Mouse (Mus musculus) lung, embryonic 14.5 days (tissue): ENCODE results near the gene Msx1. TPM values are rescaled to one million over a fixed set of nuclear protein-coding genes. Genes with fewer than 3 reads are reported as not detected.

ENCODE experiments used
- ATAC-seq: fragments of 200-750 bp; cut with Nextera tagmentation; 2 replicates; pipeline ENCODE4 v1.8.0; 2017; ENCODE audit warnings: mild to moderate bottlenecking, moderate TSS enrichment, moderate library complexity; ENCODE audit not compliant: insufficient read depth
- DNase-seq: peaks from one replicate; pipeline ENCODE4 v3.0.0-alpha.2; 2015
- H3K27ac ChIP-seq: fragments of 300-500 bp; sonication (generic); 2 replicates; pipeline ENCODE4 v1.5.1; 2014; ENCODE audit warnings: low read depth, mild to moderate bottlenecking, moderate library complexity
- H3K27me3 ChIP-seq: fragments of 300-500 bp; sonication (generic); 2 replicates; pipeline ENCODE4 v1.6.1; 2014; ENCODE audit warnings: low read length, control low read depth; ENCODE audit not compliant: insufficient read depth
- H3K36me3 ChIP-seq: fragments of 300-500 bp; sonication (generic); 2 replicates; pipeline ENCODE4 v1.6.1; 2014; ENCODE audit warnings: control low read depth; ENCODE audit not compliant: insufficient read depth
- H3K4me1 ChIP-seq: fragments of 300-500 bp; sonication (generic); 2 replicates; pipeline ENCODE4 v1.6.1; 2014; ENCODE audit warnings: antibody characterized with exemption, control low read depth; ENCODE audit not compliant: insufficient read depth
- H3K4me2 ChIP-seq: fragments of 300-500 bp; sonication (generic); 2 replicates; pipeline ENCODE4 v1.6.1; 2014; ENCODE audit warnings: mild to moderate bottlenecking
- H3K4me3 ChIP-seq: fragments of 300-500 bp; sonication (generic); 2 replicates; pipeline ENCODE4 v1.5.1; 2014; ENCODE audit warnings: low read depth, low read length
- H3K9ac ChIP-seq: fragments of 300-500 bp; sonication (generic); 2 replicates; pipeline ENCODE4 v1.6.1; 2014
- H3K9me3 ChIP-seq: fragments of 300-500 bp; sonication (generic); 2 replicates; pipeline ENCODE4 v1.6.1; 2016; ENCODE audit warnings: low read depth, low read length, control low read depth
- CTCF ChIP-seq: IDR thresholded peaks from 2 replicates; pipeline ENCODE4 v1.5.1; 2016; ENCODE audit warnings: antibody characterized with exemption, low read depth
- WGBS: fragments of 180-500 bp; shearing (Covaris S2); extraction: QIAGEN DNeasy Blood & Tissue Kit; methylation state at CpG from one replicate; pipeline ENCODE4 v1.1.7; 2014; 5-methylcytosine and 5-hydroxymethylcytosine counted together
- polyA plus RNA-seq: library from polyadenylated mRNA; unstranded; fragments of >200 nt; fragmentation: Nextera tagmentation; extraction: Ambion mirVana; gene quantifications from 2 replicates; pipeline ENCODE4 v1.2.1, GENCODE M21; 2014

Msx1 gene
- polyA plus RNA-seq, 1 experiment from 2014 or later: 2.9 TPM

DNA sequence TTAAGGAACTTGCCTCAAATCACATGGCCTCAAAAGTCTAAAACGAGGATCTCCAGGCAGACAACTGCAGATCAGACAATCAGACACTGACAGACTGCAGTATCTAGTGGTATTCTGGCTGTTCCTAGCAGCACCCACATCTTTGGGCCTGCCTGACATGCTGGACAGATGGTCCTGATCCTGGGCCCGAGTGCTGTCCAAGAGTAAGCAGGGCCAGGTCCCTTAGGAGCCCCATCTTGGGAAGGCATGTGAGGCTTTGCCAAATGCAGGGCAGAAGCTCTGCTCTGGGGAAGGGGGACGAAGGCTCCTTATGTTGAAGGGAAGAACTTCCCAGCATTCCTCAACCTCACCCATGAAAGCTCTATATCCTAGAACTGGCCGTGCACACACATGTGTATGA, 8.5 kb downstream of the Msx1 start:
- Histone ChIP-seq H3K9me3 (no peaks in the 10 kb centered on the region), H3K36me3 (no peaks in the 10 kb centered on the region), H3K27ac (no peak overlapping the region), H3K4me1 (no peaks in the 10 kb centered on the region), H3K9ac (no peak overlapping the region), H3K4me3 (no peak overlapping the region), H3K4me2 (no peak overlapping the region), H3K27me3 (peaks cover 75% of the 10 kb centered on the region)
- no peak for DNase-seq
- WGBS: 83% methylated on average over 4 of the region's 4 CpGs
- no peak for TF ChIP-seq CTCF
- ATAC-seq: no peak

DNA sequence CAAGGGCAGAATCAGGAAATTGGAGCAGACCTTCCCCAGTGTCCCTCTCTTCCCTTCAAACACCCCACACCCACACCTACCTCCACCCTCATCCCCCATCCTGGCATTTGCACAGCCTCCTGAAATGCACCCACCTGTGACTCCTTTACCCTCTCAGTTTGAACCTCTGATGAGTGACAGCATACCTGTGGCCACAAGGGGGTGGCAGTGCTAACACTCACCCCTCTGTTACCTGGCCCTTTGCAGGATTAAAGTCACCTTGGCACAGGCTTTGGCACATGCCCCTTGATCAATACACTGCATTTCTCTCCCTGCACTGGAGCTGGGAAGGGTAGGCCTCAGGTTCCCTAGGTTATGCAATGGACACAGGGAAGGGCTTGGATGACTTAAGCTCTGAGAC, 10.2 kb downstream of the Msx1 start:
- peak; percentile 47 for TF ChIP-seq CTCF
- Histone ChIP-seq H3K4me1 (no peaks in the 10 kb centered on the region), H3K27ac (no peak overlapping the region)

DNA sequence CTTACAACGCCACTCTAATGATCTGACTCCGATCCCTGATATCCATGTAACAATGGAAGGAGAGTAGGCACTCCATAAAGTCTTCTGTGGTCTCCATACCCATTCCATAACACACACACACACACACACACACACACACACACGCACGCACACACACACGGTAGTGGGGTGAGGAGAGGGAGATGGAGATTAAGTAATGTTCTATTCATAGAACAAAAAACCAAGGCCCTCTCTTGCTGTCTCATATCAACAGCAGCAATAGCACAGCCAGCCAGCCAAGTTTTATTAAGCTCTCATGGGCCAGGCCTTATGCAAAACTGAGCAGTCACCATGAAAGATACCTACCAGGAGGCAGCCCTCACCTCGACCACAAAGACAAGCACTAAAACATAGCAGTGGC, 19.1 kb downstream of the Msx1 start:
- H3K9ac ChIP-seq: no peak overlapping the region
- WGBS: 77% methylated on average over 6 of the region's 6 CpGs
- H3K27ac ChIP-seq: no peak overlapping the region
- H3K9me3 ChIP-seq: no peaks in the 10 kb centered on the region
- no peak for ATAC-seq
- no peak overlapping the region for H3K4me3 ChIP-seq
- no peaks in the 10 kb centered on the region for H3K27me3 ChIP-seq
- H3K4me2 ChIP-seq: no peak overlapping the region
- no peaks in the 10 kb centered on the region for H3K4me1 ChIP-seq
- no peaks in the 10 kb centered on the region for H3K36me3 ChIP-seq
- TF ChIP-seq CTCF: no peak
- no peak for DNase-seq

More for the DNA sequence above, 10.2 kb downstream of the Msx1 start:
- no peak overlapping the region for H3K4me3 ChIP-seq
- H3K4me2 ChIP-seq: no peak overlapping the region
- peaks cover 57% of the 10 kb centered on the region for H3K27me3 ChIP-seq
- DNase-seq: no peak
- H3K9ac ChIP-seq: no peak overlapping the region
- ATAC-seq: no peak
- H3K9me3 ChIP-seq: no peaks in the 10 kb centered on the region
- no peaks in the 10 kb centered on the region for H3K36me3 ChIP-seq

DNA sequence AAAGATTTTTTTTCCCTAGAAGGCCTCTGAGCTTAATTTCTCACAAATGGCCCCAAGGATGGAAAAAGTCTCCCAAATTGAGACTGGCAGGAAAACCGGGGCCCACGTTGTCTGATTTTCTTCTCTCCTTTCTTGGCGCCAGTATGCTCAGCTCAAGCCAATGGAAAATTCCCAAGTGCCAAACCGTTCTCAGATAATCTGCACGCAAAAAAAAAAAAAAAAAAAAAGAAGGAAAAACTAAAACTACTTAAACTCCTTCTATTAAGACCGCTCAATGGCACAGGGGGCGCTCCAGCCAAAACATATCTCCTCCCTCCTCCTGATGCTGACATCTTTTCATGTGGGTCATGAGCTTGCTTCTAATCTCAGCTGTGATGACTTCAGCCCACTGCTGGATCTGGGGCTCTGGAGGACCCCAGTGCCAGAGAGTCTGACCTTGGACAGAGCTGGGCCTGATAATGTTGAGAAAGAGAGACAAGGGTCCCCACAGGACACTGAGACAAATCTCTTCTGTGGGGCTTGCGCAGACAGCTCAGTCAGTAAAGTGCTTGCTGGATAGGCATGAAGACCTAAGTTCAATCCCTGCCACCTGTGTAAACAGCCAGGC, 19.8 kb downstream of the Msx1 start:
- Histone ChIP-seq H3K36me3 (no peaks in the 10 kb centered on the region), H3K27me3 (no peaks in the 10 kb centered on the region), H3K4me2 (no peak overlapping the region), H3K27ac (no peak overlapping the region), H3K4me3 (no peak overlapping the region), H3K9ac (no peak overlapping the region), H3K9me3 (no peaks in the 10 kb centered on the region), H3K4me1 (no peaks in the 10 kb centered on the region)
- ATAC-seq (no peak), DNase-seq (no peak)
- WGBS: 69% methylated on average over 8 of the region's 8 CpGs
- no peak for TF ChIP-seq CTCF

DNA sequence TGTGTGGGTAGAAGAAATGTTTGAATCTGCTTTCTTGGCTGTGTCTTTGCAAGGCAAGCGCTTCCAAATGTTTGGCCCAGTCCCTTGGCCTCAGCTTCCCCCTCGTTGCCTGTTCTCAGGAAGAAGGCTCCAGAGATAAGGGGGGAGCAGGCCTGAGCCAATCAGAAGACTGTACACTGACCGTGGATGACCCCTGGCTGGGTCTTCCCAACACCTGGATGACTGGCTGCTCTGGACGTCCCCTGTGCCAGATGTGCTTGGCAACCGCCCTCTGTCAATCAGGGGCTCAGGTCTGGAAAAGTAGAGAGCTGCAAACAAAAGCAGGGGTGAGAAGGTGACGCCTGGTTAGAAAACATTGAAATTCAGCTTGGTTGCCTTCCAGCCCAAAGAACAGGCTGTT, 27.1 kb downstream of the Msx1 start:
- ATAC-seq: no peak
- Histone ChIP-seq H3K27ac (no peak overlapping the region), H3K4me3 (no peak overlapping the region), H3K27me3 (no peaks in the 10 kb centered on the region), H3K4me2 (no peak overlapping the region), H3K9me3 (no peaks in the 10 kb centered on the region), H3K36me3 (no peaks in the 10 kb centered on the region), H3K9ac (no peak overlapping the region), H3K4me1 (no peaks in the 10 kb centered on the region)
- DNase-seq: no peak
- TF ChIP-seq CTCF: no peak
- 51% methylated on average over 6 of the region's 6 CpGs for WGBS

DNA sequence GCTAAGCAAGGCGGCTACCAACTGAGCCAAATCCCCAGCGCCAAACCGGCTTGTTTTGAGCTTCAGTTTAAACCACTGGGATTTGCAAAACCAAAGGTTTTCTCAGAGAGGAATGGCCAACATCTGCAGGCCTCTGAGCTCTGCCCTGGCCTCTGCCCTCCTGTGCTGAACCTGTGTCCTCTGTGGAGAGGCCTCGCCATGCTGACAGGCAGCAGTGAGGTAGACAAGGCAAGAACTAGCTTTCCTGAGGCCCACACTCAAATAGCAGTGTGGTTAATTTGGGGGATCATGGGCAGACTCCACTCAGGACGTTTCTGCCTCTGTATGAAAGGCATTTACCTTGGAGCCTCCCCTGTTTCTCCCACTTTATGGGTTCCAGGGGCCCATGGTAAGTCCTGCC, 27.6 kb downstream of the Msx1 start:
- H3K27ac ChIP-seq: no peak overlapping the region
- TF ChIP-seq CTCF: no peak
- no peaks in the 10 kb centered on the region for H3K36me3 ChIP-seq
- ATAC-seq (no peak), DNase-seq (no peak)
- H3K27me3 ChIP-seq: no peaks in the 10 kb centered on the region
- H3K9ac ChIP-seq: no peak overlapping the region
- no peak overlapping the region for H3K4me2 ChIP-seq
- WGBS: 69% methylated on average over 5 of the region's 5 CpGs
- no peaks in the 10 kb centered on the region for H3K9me3 ChIP-seq
- H3K4me1 ChIP-seq: no peaks in the 10 kb centered on the region
- no peak overlapping the region for H3K4me3 ChIP-seq

DNA sequence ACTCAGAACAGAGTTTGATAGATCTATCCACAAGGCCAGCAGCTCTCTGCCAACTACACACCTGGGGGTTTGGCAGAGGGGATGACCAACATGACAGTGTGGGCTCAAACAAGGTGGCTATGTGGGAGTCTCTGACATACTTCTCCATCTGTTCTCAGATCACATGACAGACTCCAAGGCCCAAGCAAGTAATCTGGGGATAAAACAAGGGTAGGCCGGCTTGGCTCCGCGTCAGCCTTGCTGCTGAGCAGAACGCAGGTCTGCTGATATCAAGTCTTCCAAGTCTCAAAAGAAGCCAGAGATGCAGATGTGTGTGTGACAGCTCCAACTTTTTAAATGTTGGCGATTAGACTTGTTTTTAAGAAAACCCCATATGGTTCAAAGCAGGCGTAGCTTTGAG, 28.7 kb downstream of the Msx1 start:
- Histone ChIP-seq H3K4me3 (no peak overlapping the region), H3K9me3 (no peaks in the 10 kb centered on the region), H3K9ac (no peak overlapping the region), H3K27me3 (no peaks in the 10 kb centered on the region), H3K4me1 (no peaks in the 10 kb centered on the region), H3K4me2 (no peak overlapping the region), H3K36me3 (no peaks in the 10 kb centered on the region), H3K27ac (no peak overlapping the region)
- no peak for ATAC-seq
- DNase-seq: no peak
- WGBS: 80% methylated on average over 6 of the region's 6 CpGs
- TF ChIP-seq CTCF: no peak

DNA sequence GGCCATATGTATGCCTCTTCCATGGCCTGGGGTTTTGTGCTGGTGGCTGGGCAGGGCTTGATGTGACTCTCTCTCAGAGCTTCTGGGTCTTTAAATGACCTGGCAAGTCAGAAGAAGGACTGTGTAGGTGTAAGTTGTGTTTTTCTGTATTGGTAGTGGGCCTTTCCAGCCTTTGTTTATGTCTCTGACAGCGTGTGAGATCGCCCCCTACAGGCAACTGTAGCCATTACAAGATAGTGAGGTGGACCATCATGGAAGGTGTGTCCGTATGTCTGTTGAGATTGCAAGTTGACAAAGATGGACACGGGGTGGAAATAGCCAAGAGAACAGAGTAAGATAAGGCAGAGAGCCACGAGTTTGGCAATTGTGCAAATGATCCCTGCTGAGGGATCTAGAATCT, 32.2 kb downstream of the Msx1 start:
- no peak overlapping the region for H3K9ac ChIP-seq
- no peaks in the 10 kb centered on the region for H3K36me3 ChIP-seq
- H3K4me1 ChIP-seq: no peaks in the 10 kb centered on the region
- H3K4me3 ChIP-seq: no peak overlapping the region
- H3K27me3 ChIP-seq: no peaks in the 10 kb centered on the region
- no peak overlapping the region for H3K4me2 ChIP-seq
- TF ChIP-seq CTCF: peak; percentile 21
- DNase-seq (no peak), ATAC-seq (no peak)
- H3K9me3 ChIP-seq: no peaks in the 10 kb centered on the region
- H3K27ac ChIP-seq: no peak overlapping the region
- 41% methylated on average over 5 of the region's 5 CpGs for WGBS
